In the genomic region with DNA sequence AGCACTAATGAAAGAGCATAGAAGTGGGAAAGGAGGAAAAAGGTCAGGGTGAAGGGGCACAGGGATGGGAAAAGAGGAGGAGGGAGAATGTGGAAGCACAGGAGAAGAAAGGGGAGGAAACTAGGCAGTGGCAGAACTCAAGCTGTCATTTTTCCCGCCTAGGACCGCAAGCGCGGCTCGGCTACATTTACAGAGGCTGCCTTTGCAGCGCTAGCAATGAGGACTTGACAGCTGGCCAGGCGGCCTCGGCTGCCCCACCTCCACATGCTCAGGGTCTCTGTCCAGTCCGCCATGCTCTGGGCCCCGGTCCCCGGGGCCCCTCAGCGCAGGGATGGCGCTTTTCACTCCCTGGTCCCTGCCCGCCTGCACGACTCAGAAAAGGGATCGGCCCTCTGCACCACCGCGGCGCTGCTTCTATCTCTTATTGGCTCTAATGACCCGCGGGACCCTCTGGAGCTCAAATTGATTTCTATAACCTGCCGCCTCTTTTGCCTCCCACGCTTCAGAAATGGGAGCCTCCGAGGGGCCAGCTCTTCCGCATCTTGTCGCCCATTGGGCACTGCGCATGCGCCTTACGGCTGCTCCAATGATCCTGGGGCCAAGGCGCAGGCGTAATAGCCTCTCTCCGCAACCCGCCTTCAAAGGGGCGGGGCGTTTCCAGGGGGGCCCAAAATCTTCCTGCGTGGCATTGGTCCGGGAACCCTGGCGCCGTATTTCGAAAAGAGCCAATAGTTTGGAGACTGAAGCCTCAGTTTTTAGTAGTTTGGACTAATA, we compare ENCODE assay signal across 8 mouse cellular contexts. TPM values are rescaled to one million over a fixed set of nuclear protein-coding genes. Genes with fewer than 3 reads are reported as not detected.
DNase-seq lines count a peak whose midpoint lies in the region; ATAC-seq lines count a peak whose summit lies in the region.

A gene (minus strand): TSS at position 517 of the 774 bp plus-strand sequence.

- peak within 1 kb of the TSS; percentile 52 for H3K4me3 ChIP-seq in hindbrain, embryonic 11.5 days (ENCODE audit: low read depth, low read length)

- H3K27ac ChIP-seq in hindbrain, embryonic 11.5 days (ENCODE audit: low read depth, low read length), result peak within 1 kb of the TSS; percentile 82

- peak within 1 kb of the TSS; percentile 60 for H3K9ac ChIP-seq in hindbrain, embryonic 11.5 days (ENCODE audit: low read depth, low read length)

- no peaks in the 10 kb centered on the region for H3K36me3 ChIP-seq in hindbrain, embryonic 11.5 days (ENCODE audit: control insufficient read depth, insufficient read depth, low read length)

- WGBS in hindbrain, embryonic 11.5 days, result 16% methylated on average over 40 of the region's 40 CpGs

- no peaks in the 10 kb centered on the region for H3K27me3 ChIP-seq in hindbrain, embryonic 11.5 days (ENCODE audit: control insufficient read depth, insufficient read depth, low read length)

- H3K9me3 ChIP-seq in hindbrain, embryonic 11.5 days (ENCODE audit: control insufficient read depth, low read length), result no peaks in the 10 kb centered on the region

- peak; percentile 99 for ATAC-seq in frontal cortex, adult (ENCODE audit: low TSS enrichment)
- peak; percentile 89 for ATAC-seq in hindbrain, embryonic 11.5 days (ENCODE audit: low FRiP score)

- DNase-seq in MEL-GATA-1-ER (ENCODE audit: extremely low read depth, low read depth), result peak; percentile 60
- peak; percentile 86 for DNase-seq in cerebellum, adult 8-10 months
- peak; percentile 93 for DNase-seq in hindbrain, embryonic 11.5 days (ENCODE audit: low spot score)
- peak; percentile 85 to 91 for DNase-seq in layer of hippocampus, postnatal 10 days (ENCODE audit: low spot score in 2 of 2)
- DNase-seq in lung, postnatal 10 days, result peak; percentile 94
- DNase-seq in ovary, postnatal 36 days (ENCODE audit: low spot score), result peak; percentile 89
- DNase-seq in thymus, postnatal 25 days, result peak; percentile 89

- H3K4me1 ChIP-seq in hindbrain, embryonic 11.5 days (replicated peaks; ENCODE audit: control insufficient read depth, insufficient read depth, low read length), result no peaks in the 10 kb centered on the region

- H3K4me2 ChIP-seq in hindbrain, embryonic 11.5 days (replicated peaks; ENCODE audit: low read depth, low read length), result peak within 1 kb of the TSS; percentile 59

RNA-seq across cellular contexts. Expression of the gene that starts here (rescaled TPM):
- 7.9 and 8.0 TPM in 2 replicates for polyA plus RNA-seq in hindbrain, embryonic 11.5 days (2014; fragmentation: Nextera tagmentation; extraction: Ambion mirVana)
- 1 to 10 TPM; 2.6 to 3.4 TPM for total RNA-seq in layer of hippocampus, postnatal 10 days (2021)

Comparison
In these comparisons a context has a peak if more than half of its experiments do, and no peak if none do; other contexts are left out.
1. Peak in every context shown above with its lines: DNase-seq, ATAC-seq, H3K4me3 ChIP-seq and H3K27ac ChIP-seq.